Mouse (Mus musculus): ENCODE results near the gene Ccdc167.
A peak's percentile ranks its signal among the peaks of the same experiment; 100 is the strongest.

Gene Ccdc167

DNA sequence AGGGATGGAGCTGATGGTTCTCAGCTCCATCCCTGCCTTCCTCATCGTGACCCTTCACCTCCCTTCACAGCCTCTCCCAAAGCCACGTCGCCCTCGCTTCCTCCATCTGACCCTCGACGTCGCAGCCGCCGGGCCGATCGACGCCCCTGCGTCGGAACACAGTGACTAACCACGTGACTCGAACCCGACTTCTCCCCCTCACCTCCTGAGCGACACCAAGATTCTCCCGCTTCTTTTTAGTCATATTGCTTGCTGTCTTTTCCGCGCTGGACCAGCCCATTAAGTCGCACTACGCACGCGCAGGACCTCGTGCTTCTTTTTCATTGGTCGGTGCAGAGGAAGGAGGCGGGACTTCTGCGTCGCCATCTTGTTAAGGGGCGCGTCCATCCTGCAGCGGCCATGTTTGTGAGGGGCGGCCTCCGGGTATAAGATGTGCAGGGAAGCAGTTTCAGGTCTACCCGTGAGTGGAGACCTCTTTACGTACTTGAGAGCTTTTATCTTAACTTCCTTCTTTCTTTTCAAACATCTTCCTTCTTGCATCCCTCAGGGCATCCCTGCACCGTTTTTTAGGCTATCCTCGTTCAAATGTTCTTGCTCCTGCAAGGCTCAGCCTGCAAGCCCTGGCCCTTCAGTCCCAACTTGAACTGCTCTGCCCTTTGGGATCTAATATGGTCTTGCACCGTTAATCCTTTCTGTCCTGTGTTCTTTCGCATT is at the start of gene Ccdc167:
Gene Ccdc167 (minus strand): TSS at position 313 of the 714 bp plus-strand sequence.
- peak; percentile 96 for DNase-seq (ENCODE audit: low read depth, low spot score)

GRCm38 (mm10) chr17:29765380-29765779 is 48.5 kb upstream of the Ccdc167 start:
- no peak for DNase-seq (ENCODE audit: low read depth, low spot score)

DNA sequence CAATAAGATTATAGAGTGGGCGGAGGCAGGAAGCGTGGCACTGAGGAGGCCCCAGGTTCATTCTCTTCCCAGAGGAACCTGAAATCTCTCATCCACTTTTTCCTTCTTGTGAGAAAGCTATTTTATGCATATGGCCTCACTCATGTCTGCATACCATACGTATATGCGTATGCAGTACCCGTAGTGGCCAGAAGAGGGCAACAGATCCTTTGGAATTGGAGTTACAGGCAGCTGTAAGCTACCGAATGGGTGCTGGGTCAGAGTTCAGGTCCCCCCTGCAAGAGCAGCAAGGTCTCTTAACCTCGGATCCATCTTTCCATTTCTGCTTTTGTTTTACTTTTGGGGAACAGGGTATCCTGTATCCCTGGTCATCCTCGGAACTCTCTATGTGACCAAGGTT is 45.7 kb upstream of the Ccdc167 start:
- no peak for DNase-seq (ENCODE audit: low read depth, low spot score)

GRCm38 (mm10) chr17:29761938-29762337 is 45.1 kb upstream of the Ccdc167 start:
- no peak for DNase-seq (ENCODE audit: low read depth, low spot score)

GRCm38 (mm10) chr17:29760404-29761375 is 43.8 kb upstream of the Ccdc167 start:
- no peak for DNase-seq (ENCODE audit: low read depth, low spot score)

GRCm38 (mm10) chr17:29759963-29760362 is 43.1 kb upstream of the Ccdc167 start:
- no peak for DNase-seq (ENCODE audit: low read depth, low spot score)

DNA sequence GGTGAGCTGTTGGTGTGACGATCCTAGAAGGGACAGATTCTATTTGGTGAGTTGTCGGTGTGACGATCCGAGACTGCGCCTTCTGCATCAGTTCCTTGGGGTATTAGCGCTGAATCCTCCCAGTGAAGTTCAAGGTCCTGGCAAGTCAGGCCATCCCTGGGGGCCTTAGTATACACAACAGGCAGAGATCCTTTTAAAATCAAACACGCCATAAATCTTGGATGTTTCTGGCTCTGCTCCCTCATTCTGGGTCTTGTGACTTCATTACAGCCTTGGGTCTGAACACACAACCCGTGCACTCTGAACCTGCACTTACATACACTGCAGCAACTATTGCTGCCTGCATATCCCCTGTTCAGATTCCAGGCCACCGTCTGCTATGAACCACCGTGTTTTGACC is 39.5 kb upstream of the Ccdc167 start:
- no peak for DNase-seq (ENCODE audit: low read depth, low spot score)

DNA sequence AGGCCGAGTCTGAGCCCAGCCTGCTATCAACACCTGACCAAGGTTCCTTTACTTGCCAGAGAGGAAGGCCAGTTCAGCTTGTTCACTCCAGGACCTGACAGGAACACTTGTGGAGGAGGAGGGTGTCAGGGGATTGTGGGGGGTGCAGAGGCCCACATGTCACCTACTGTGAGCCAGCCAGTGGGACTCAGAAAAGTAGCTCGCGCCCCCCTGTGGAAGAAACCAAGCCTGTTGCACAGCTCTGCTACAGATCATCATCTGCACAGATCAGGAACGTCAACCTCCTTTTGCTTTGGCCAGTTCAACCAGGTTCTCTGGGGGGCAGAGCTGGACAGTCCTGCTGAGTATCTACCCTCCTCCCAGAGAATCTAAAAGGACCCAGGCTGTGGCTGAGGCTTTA is 37.7 kb upstream of the Ccdc167 start:
- DNase-seq (ENCODE audit: low read depth, low spot score): no peak

GRCm38 (mm10) chr17:29747466-29747865 is 30.6 kb upstream of the Ccdc167 start:
- no peak for DNase-seq (ENCODE audit: low read depth, low spot score)

DNA sequence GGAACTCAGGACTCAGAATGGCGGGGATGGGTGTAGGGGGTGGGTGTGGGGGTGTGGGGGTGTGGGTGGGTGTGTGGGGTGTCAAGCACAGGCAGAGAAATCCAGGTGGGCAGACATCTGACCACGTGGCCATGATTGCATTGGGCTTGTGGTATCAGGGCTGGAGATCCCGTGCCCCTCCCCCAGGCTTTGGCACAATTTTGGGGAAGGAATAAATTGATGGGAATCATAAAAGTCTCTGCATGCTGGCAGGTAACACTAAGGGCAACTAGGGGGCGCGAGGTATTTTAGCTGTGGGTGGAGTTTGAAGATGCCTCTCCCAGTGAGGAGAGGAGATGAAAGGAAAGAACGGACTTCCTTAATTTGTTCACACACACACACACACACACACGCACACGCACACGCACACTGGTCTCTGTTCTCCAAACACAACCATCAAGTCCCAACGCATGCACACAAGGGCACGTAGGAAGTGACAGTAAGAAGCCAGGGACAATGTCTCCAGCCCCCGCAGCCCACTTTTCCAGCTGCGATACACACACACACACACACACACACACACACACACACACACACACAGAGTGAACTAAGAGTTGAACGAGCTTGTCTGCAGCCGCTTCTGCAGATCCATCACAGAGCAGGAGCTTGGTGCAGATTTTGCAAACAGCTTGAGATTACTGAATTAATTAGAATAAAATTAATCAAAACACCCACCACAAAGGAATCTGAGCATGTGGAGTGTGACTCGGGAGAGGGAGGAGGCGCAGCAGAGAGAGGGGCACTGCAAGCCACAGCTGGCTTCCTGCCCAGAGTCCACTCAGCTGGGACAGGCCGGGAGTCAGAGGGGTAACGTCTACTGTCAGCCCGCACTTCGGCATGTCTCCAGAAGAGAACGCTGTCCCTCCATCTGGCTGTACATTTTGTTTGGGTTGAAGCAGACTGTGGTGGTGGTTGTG is 21.3 kb upstream of the Ccdc167 start:
- DNase-seq (ENCODE audit: low read depth, low spot score): no peak

DNA sequence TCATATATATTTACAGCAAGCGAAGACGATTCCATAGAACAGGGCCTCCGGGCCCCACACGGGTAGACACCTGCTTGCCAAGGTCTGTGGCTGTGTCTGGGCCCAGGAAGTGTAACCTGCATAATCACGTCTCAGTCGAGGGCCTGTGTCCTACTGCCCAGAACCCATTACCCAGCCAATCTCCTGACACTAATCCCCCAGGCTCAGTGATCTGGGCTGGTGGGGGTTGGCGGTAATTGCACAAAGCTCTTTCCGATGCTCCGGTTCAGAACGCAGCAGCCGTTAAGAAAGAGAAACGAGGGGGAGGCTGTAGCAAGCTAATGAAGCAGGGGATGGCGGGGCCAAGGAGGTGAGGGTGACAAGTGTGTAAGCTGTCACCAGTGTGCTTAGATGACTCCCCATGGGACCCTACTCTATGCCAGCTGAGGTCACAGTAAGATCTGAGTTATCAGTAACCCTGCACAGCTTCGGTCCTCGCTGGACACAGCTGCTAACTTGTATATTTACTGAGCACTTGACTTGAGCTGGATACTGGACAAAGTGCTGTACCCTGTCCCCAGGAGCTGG is 19.7 kb upstream of the Ccdc167 start:
- DNase-seq (ENCODE audit: low read depth, low spot score): no peak

GRCm38 (mm10) chr17:29732522-29732921 is 15.7 kb upstream of the Ccdc167 start:
- DNase-seq (ENCODE audit: low read depth, low spot score): no peak

DNA sequence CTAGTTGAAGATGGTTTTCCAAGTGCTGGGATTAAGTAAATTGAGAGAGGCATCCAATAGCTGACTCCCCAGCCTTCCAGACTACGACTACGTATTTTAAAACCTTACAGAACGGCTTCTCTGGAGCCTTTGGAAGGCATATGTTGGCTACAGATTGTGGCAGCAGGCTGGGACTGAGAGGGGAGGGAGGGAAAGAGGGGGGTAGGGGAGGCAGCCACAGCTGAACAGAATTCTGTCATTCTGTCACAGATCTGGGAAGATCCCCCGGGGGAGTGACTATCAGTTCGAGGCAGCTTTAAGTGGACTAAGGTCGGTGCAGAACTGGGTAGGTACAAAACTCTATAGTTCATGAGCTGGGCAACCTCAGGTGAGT is 15.1 kb upstream of the Ccdc167 start:
- no peak for DNase-seq (ENCODE audit: low read depth, low spot score)

DNA sequence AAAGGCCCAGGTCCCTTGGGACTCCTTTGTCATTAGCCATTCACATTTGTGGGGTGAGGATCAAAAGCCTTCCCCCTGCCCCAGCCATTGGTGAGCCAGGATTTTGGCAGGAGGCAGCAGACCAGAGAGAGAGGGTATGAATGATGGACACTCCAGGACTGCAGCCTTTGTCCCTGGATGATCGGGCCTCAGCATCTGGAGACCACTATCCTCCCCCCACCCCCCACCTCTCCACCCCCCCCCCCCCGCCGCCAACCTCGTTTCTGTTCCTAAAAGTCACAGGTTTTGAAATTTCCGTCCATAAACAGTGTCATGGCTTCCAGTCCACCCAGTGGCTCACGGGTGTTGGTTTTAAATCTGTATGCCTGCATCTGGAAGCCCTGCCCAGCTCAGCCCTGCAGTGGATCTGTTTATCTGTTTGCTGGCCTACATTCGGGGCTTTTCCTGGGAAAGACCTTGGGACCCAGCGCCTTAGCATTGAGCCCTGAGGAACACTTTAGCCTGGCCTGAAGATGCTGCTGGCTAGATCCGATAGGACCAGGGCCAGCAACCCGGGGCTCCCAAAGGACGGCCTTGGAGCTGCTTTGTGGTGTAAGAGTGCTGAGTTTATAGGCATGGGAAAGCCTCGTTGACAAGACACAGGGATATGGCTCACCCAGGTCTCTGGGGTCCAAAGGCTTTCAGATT is 14.6 kb upstream of the Ccdc167 start:
- no peak for DNase-seq (ENCODE audit: low read depth, low spot score)

GRCm38 (mm10) chr17:29730510-29731265 is 13.8 kb upstream of the Ccdc167 start:
- no peak for DNase-seq (ENCODE audit: low read depth, low spot score)

DNA sequence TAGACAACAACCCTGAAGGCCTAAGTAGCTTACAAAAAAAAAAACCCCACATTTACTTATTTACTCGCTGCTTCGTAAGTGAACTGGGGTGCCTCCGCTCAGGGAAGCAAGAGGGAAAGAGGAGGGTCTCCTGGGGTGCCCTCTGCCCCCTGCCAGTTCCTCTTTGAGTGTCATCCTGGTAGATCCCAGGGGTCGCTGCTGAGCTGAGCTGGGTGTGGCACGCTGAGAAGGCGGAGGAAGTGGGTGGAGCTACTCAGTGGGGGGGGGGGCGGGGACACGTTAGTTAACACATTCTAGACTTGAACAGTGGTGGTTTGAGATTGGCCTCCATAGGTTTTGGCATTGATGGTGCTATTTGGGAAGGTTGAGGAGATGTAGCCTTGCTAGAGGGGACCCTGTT is 11.2 kb upstream of the Ccdc167 start:
- no peak for DNase-seq (ENCODE audit: low read depth, low spot score)

- no peak for DNase-seq (ENCODE audit: low read depth, low spot score)
These were observed 8.3 kb upstream of the Ccdc167 start for GRCm38 (mm10) chr17:29725027-29725620.

DNA sequence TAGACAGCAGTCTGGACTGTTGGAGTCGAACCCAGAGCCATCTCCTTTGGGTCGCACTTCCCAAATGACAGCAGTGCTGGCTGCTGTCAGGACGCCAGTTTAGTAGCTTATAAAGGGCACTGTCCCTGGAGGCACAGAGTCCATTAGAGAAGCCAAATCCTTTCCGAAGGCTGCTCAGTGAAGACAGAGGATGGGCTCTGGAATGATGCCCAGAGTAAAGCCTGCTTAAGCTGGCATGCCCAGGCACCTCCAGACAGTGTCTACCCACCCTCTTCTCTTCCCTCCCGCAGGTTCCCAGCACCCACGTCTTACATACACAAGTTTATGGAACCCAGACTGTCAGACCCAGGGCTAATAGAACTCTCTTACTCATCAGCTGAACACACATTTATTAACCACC is 7.8 kb upstream of the Ccdc167 start:
- no peak for DNase-seq (ENCODE audit: low read depth, low spot score)

DNA sequence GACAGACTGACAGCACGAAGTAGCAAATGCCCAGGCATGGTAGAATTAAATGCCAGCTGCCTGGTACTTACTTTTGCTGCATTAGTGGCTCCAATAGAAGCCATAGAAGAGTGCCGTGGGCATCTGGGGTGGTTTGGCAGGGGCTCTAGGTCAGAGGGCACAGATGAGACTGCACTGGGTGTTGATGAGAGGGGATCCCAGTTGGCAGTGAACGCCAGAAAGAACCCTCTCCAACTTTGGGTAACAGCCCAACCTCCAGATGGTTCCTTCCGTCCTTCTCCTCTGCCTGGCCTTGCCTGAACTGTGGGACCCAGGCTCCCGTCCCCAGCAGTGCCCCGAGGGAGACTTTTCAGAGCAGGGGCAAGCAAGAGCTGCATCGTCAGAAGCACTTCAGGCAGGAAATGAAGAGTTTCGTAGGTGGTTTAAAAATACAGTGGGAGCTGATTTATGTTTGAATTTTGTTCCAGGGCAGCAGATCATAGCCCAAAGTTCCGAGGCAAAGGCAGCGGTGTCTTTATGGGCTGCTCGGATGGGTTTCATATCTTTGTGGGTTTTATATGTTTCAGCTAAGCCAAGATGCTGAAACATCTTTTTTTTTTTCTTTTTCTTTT is 4.0 kb upstream of the Ccdc167 start:
- no peak for DNase-seq (ENCODE audit: low read depth, low spot score)
